Mouse (Mus musculus) G1E (cell line): ENCODE measurements around the gene Acot7. TPM values are rescaled to one million over a fixed set of nuclear protein-coding genes. Genes with fewer than 3 reads are reported as not detected.
A peak's percentile ranks its signal among the peaks of the same experiment; 100 is the strongest.

Source experiments
- ATAC-seq: 2 replicates; pipeline ENCODE4 v1.8.0; 2016; ENCODE audit warnings: mild to moderate bottlenecking; ENCODE audit not compliant: insufficient number of reproducible peaks, poor library complexity, low FRiP score, severe bottlenecking; ENCODE audit errors: extremely low read depth
- DNase-seq: peaks from one replicate; pipeline ENCODE4 v3.0.0; 2012; ENCODE audit warnings: low spot score
- H3K27me3 ChIP-seq: 2 replicates; pipeline ENCODE4 v1.6.1; 2012; ENCODE audit warnings: mild to moderate bottlenecking, low read length, inconsistent platforms; ENCODE audit not compliant: insufficient read depth
- H3K36me3 ChIP-seq: replicated peaks from 2 replicates; pipeline ENCODE3; 2012; ENCODE audit warnings: mild to moderate bottlenecking, inconsistent platforms
- H3K4me1 ChIP-seq: 2 replicates; pipeline ENCODE4 v1.6.1; 2012; ENCODE audit warnings: low read depth, low read length, inconsistent platforms, mixed read lengths; ENCODE audit not compliant: insufficient read depth
- H3K4me3 ChIP-seq: 2 replicates; pipeline ENCODE4 v1.5.1; 2012; ENCODE audit warnings: low read depth, mild to moderate bottlenecking, inconsistent platforms, low read length, moderate library complexity, mixed read lengths
- H3K9me3 ChIP-seq: replicated peaks from 2 replicates; pipeline ENCODE4 v1.6.1; 2012; ENCODE audit warnings: inconsistent platforms
- CTCF ChIP-seq: IDR thresholded peaks from 2 replicates; pipeline ENCODE4 v1.5.1; 2012; ENCODE audit warnings: low read depth, low read length, inconsistent platforms, mixed read lengths
- GATA1 ChIP-seq: IDR thresholded peaks from 2 replicates; pipeline ENCODE4 v1.6.1; 2012; ENCODE audit warnings: borderline replicate concordance, low read length, inconsistent platforms, mixed read lengths
- GATA2 ChIP-seq: IDR thresholded peaks from 2 replicates; pipeline ENCODE4 v1.6.1; 2012; ENCODE audit warnings: low read depth, low read length, inconsistent platforms, borderline replicate concordance
- POLR2AphosphoS5 ChIP-seq: IDR thresholded peaks from 2 replicates; pipeline ENCODE4 v1.6.1; 2012; ENCODE audit warnings: low read depth, low read length, inconsistent platforms; ENCODE audit not compliant: insufficient replicate concordance
- TAL1 ChIP-seq: conservative IDR thresholded peaks from 2 replicates; pipeline ENCODE4 v1.6.1; 2012; ENCODE audit warnings: low read depth, low read length, inconsistent platforms, mixed read lengths
- polyA plus RNA-seq: library from polyadenylated mRNA; stranded (reverse); fragments of >175 nt; gene quantifications from 2 replicates; pipeline ENCODE4 v1.2.3, GENCODE M21; 2012
- total RNA-seq, 2 experiments: library from RNA; stranded (forward) in 1 of 2; stranded (reverse) in 1 of 2; fragments of 200-1000 nt in 1 of 2; fragments of >200 nt in 1 of 2; fragmentation: Nextera tagmentation in 1 of 2; gene quantifications; 2 replicates each; pipeline ENCODE4 v1.2.3; 2014 to 2017

Gene Acot7
- total and polyA plus RNA-seq, 3 experiments = 17.6 to 51.1 (median 22.1) TPM

DNA sequence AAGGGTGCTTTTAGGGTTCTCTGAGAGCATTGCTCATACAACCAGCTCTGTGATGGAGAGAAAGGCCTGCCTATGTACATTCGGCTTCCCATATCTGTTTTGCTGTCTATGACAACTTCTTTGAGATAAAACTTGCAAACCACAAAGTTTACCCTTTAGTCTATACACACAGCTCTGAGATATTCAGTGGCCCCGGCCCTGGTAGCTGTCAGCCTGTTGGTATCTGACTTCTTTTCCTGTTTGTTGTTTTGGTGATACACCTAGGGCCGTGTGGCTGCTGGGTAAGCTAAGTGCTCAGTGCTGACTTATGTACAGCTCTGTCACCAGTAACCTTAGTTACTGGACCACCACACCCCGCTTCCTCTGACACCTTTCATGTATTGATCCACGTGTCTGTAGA is 19.6 kb downstream of the Acot7 start:
- TF ChIP-seq GATA1 (no peak), CTCF (no peak), TAL1 (no peak), GATA2 (no peak), POLR2AphosphoS5 (no peak)
- DNase-seq (no peak), ATAC-seq (peak; percentile 18; the same call in 1 of the 2 replicates)
- Histone ChIP-seq H3K4me3 (no peak overlapping the region), H3K27me3 (no peaks in the 10 kb centered on the region), H3K9me3 (no peaks in the 10 kb centered on the region), H3K36me3 (peaks cover 36% of the 10 kb centered on the region), H3K4me1 (peaks cover 59% of the 10 kb centered on the region)

DNA sequence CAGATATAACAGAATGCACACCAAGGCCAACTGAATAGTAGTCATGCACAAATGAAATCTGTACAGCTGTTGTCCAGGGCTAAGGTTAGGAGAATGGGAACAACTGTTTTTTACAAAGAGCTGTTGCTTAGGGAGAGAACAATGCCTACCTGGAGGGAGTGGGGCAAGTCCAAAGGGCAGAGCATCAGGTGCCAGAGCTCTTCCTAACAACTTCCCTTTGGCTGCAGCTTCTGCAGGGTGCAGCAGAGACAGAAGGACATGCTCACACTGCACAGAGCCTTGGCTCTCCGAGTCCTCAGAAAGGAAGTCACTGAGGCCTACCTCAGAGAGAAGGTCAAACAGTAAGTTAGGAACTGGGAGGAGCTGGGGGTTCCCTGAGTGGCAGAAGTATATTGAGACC is 21.7 kb downstream of the Acot7 start:
- H3K4me3 ChIP-seq = no peak overlapping the region
- no peak for ATAC-seq
- no peak for TF ChIP-seq GATA1
- TF ChIP-seq GATA2 = no peak
- TF ChIP-seq CTCF = no peak
- no peak for TF ChIP-seq TAL1
- no peak for TF ChIP-seq POLR2AphosphoS5
- peaks cover 40% of the 10 kb centered on the region for H3K36me3 ChIP-seq
- H3K4me1 ChIP-seq = peaks cover 53% of the 10 kb centered on the region
- no peaks in the 10 kb centered on the region for H3K9me3 ChIP-seq
- H3K27me3 ChIP-seq = no peaks in the 10 kb centered on the region
- DNase-seq = no peak

DNA sequence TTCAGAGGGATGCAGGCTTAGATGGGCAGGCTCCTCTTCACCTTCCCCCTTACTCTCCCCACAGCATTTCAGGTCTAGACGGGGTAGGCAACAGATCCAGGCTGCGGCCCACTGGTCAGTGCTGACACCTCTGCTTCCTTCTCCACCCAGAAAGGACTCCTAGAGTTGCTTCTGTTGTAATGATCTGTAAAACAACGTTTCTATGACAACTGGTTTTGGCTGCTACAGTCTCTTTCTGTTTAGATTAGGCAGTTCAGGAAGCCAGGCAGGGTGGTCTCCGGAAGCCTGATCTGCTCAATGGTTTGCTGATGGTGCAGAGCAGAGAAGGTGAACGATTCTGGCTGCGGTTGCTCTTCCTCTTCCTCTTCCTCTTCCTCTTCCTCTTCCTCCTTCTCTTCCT is 23.6 kb downstream of the Acot7 start:
- Histone ChIP-seq H3K4me1 (peaks cover 50% of the 10 kb centered on the region), H3K27me3 (no peaks in the 10 kb centered on the region), H3K9me3 (no peaks in the 10 kb centered on the region), H3K36me3 (peaks cover 37% of the 10 kb centered on the region), H3K4me3 (no peak overlapping the region)
- TF ChIP-seq GATA1 (no peak), TAL1 (no peak), CTCF (no peak), POLR2AphosphoS5 (no peak), GATA2 (no peak)
- ATAC-seq (no peak), DNase-seq (no peak)

DNA sequence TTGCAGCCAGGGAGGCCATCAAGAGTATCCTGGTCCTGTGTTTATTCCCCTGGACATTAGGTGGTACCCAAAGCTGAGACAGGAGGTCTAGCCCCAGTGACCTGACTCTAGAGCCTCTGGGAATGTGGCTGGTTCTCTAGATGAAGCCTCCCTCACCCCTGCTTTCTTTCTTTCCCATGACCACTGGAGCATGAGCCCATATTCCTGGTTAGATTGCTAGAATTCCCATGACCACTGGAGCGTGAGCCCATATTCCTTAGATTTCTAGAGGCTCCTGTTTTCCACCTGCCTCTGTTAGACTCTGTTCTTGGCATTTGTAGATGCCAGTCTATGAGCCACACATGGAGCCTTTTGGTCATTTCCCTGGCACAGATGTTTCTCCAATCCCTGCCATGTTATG is 24.5 kb downstream of the Acot7 start:
- H3K36me3 ChIP-seq = peaks cover 42% of the 10 kb centered on the region
- ATAC-seq (no peak), DNase-seq (no peak)
- H3K4me3 ChIP-seq = no peak overlapping the region
- H3K4me1 ChIP-seq = peaks cover 41% of the 10 kb centered on the region
- H3K9me3 ChIP-seq = no peaks in the 10 kb centered on the region
- no peaks in the 10 kb centered on the region for H3K27me3 ChIP-seq
- TF ChIP-seq CTCF (no peak), GATA2 (no peak), POLR2AphosphoS5 (no peak), TAL1 (no peak), GATA1 (no peak)

DNA sequence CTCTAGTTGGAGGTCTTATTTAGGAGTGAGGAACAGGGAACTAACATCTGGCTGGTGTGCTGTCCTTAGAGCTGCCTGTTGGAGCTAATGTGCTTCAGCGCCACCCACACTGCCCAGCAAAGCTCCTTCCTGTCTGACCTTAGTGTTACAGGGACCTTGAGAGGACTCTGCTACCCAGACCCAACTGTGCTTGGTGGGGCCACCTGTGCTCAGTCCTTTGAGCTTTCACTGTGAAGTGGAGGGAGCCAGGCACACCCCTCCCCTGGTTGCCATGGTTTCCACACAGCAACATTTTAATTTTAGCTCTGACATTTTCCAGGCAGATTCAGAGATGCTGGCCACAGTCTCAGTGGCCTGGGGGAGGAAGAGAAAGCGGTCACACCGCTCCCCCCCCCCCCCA is 25.0 kb downstream of the Acot7 start:
- ATAC-seq = no peak
- TF ChIP-seq CTCF (no peak), GATA1 (no peak), POLR2AphosphoS5 (no peak), GATA2 (no peak), TAL1 (no peak)

DNA sequence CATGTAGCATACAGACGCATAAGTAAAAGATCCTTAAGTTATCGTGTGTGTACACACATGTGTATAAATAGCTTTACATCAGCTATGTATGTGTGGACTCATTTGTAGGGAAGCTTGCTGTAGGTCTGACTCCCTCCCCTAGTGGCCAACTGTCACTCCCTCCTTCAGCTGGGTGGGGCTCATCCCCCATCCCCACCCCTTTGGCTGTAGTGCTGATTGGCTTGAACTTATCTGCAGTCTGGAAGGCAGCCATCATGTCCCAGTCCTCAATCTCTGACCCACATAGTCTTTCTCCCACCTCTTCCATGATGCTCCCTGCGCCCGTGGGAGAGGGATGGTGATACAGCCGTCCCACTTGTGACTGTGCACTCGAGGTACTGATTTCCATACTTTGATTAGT is 26.7 kb downstream of the Acot7 start:
- H3K4me3 ChIP-seq = no peak overlapping the region
- no peaks in the 10 kb centered on the region for H3K27me3 ChIP-seq
- DNase-seq = no peak
- TF ChIP-seq CTCF (0 out of 2 replicates have a peak, but pooled peaks have one; percentile 11), GATA2 (no peak), GATA1 (no peak)
- H3K4me1 ChIP-seq = peaks cover 34% of the 10 kb centered on the region
- no peaks in the 10 kb centered on the region for H3K9me3 ChIP-seq
- H3K36me3 ChIP-seq = peaks cover 49% of the 10 kb centered on the region
- peak; percentile 66 for ATAC-seq

More for the DNA sequence above, 25.0 kb downstream of the Acot7 start:
- no peak for DNase-seq
- peaks cover 43% of the 10 kb centered on the region for H3K36me3 ChIP-seq
- H3K27me3 ChIP-seq = no peaks in the 10 kb centered on the region
- H3K4me1 ChIP-seq = peaks cover 36% of the 10 kb centered on the region
- no peak overlapping the region for H3K4me3 ChIP-seq
- H3K9me3 ChIP-seq = no peaks in the 10 kb centered on the region
